Mouse (Mus musculus) kidney, postnatal 10 days (tissue): ENCODE results near the gene Ptpn13.
A peak's percentile ranks its signal among the peaks of the same experiment; 100 is the strongest.

Source experiments
- DNase-seq: peaks from one replicate; pipeline ENCODE4 v3.0.0; 2021; ENCODE audit warnings: mixed read lengths

The Ptpn13 gene

DNA sequence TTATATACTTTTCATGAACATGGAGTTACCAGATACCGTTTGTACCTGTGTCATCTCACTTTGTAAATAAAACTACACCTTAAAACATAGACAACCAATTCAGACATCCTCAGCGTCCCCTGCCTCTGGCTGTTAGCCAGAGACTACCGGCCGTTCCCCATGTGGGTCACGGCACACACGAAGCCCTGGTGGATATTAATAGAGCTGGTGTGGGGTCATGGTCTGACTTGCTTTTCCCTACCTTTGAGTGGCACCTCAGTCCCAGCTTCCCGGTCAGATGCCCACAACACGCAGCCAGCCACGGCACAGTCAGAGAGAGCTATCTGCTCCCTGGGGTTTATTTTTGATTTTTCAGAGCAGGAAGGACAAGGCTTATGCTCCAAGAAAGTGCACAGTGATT lies 173.3 kb downstream of the Ptpn13 start:
- no peak for DNase-seq

DNA sequence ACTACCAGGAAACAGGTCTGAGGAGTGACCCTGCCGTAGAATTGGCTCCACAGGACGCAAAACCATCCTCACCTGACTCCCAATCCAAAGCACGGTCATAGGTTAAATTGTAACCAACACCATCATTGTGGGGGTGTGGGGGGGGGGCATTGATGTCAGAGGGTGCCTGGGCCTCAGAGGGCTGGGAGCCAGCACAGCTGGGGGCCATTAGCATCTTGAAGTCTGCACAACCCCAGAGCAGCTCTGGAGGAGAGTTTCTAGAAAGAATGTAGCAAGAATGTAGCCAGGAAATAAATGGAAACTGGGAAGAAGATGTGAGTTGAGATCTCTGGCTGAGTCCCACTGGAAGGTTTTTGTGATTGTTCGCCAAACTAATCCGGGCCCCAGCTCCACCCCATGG lies 173.9 kb downstream of the Ptpn13 start:
- peak; percentile 48 for DNase-seq

DNA sequence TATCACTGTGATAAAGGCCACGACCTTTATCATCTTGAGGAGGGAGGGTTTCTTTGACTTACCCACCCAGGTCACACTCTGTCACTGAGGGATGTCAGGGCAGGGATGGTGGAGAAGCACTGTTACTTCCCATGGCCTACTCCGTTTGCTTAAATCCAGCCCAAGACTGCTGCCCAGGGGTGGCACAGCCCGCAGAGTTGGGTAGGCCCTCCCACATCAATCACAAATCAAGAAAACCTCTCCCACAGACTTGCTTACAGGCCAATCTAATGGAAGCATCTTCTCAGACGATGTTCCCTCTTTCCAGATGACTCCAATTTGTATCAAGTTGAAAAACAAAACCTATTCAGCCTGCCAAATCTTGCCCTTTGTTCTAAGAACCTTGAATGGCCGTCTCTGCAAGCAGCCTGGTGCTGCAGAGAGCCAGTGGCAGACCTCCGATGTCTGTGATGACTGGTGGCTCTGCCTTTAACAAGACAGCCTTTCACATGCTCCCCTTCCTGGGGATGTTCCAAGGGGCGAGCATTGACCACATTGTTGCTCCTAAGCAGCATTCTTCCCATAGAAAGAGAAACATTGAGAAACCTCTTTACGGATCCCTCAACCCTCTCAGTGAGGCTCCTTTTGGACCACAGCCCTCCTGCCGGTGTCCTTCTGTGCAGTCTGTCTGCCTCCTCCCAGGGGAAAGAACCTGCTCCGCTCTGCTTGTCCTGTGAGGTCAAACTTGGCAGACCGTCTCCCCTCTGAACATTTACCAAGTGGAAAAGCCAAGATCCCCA lies 178.3 kb downstream of the Ptpn13 start:
- DNase-seq, result no peak

DNA sequence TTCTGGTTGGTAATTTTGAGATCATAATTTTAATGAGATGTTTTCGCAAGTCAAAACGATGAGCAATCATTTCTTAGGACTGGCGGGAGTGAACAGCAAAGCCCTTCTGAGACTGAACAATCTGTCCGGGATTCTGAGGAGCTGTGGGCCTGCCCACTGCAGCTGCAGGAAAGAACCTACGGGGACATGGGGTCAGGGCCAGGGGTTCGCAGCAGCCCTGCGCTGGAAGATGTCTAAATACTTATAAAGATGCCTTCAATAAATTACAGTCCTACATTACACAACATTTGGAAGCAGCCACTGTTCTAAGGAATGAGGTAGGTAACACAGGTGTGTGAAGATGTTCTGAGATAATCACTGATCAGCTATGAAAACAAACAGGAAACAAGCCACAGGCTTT lies 180.7 kb downstream of the Ptpn13 start:
- DNase-seq, result no peak

DNA sequence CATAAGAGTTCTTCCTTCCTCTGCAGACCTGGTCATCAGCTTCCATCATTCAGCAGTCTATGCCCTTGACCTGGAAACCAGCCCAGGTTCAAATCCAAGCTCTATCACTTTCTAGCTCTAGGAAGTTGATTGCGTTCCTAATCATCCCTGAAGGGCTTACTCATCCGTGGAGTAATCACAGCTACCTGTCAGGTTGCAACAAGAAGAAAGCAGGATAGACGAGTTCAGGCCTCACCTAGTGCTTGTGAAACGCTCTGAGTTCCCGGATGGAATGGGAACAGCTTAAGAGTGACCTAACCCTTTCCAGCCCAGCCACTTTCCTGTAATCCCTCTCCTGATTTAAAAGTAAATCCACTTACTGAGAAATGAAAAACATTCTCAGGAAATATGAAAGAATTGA lies 185.2 kb downstream of the Ptpn13 start:
- no peak for DNase-seq

DNA sequence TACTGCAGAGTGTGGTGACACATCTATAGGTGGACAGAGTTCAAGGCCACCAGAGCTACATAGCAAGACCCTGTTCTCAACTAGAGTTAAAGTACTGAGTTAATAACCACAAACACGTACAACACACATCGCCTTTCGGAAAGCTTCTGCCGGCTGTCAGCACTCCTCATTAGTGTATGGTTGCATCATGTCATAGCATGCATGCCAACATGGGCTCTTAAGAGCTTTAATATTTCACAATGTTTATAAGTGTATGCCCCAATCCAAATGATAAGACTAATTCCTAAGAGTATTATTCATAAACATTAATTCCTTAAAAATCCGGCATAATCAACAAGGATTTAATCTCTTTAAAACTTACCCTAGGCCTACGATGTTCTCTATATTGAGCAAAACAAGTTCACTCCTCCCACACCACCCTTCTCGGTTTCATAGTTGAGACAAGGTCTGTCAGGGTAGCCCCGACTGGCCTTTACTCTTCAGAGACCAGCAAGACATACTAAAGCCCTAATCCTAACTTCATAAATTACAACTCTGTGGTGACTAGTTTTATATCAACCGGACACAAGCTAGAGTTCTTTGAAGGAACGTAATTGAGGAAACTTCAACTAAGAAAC lies 186.0 kb downstream of the Ptpn13 start:
- no peak for DNase-seq

DNA sequence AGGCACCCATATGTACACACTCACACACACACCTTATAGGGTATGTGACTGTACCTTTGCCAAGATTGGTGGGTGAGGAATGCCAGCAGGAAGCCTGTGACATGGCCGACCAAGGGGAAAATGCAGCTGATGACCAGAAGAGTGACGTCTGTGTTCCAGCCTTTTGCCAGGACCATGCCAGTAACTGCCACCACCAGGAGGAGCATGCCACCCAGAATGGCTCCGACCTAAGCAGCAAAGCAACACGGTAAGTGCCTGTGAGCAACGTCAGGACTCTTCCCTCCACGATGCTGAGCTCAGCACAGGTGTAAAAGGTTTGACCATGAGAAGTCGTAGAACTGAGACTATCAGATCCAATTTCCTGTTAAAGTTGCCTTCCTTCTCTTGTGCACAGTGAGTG lies 187.3 kb downstream of the Ptpn13 start:
- DNase-seq, result no peak

DNA sequence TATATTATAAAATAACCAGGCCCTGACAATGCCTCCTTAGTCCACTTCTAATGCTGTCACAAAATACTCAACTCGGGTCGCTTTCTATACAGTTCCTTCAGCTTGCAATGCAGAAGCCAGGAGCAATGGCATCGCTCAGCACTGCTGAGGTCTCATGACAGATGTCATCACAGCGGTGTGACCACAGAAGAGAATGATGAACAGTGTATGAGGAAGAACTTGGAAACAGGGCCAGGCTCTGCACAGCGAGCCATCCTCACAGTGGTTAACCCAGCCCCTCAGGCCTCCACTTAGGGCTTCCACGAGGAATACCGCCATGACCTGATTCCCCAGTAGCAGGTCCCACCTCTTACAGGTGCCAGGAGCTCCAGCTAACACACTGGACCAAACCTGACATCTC lies 189.4 kb downstream of the Ptpn13 start:
- no peak for DNase-seq

DNA sequence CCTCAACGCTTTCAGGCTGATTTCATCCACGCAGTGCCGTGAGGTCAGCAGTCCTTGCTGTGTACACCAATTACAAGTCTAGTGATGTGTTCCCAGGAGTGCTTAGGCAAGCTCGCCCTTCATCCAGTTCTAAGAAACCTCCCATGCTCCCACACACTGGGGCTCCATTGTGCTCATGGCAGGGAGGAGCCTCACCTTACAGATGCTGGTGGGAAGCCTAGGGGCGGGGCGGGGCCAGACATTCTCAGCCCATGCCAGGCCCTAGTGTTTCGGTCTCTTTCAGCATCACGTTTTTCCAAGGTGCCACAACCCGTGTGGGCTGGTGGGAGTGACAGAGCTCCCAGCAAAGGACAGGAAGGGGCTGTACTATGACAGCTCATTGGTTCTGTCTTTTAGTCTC lies 192.2 kb downstream of the Ptpn13 start:
- no peak for DNase-seq

DNA sequence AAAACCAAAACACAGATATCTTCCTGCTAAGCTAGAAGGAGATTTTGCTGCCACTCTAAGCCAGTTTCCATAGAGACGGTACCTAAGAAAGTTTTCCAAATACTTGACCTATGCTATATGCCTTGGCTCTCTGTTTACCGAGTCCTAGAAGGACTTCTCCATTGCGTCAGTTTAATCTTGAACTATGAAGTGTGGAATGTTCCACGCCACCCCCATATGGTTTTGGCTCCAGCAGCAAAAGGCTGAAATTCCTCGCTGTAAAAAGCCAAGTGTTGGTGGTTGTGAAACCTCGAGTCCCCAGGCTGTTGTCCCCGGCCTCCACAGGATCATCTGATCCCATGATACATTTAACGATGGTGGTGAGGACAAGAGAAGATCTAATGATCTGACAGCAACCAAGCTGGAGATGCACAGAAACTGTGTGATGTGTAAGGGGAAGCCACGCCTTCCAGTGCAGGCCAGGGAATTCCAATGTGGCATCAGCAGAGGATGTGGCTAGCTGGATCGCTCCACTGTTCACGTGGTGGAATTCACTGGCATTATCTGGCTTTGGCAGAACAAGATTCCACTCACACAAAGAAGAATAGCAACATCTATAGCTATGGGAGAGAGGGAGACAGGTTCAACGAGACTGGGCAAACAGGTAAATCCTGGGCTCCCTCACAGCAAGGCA lies 195.4 kb downstream of the Ptpn13 start:
- DNase-seq, result peak; percentile 50

DNA sequence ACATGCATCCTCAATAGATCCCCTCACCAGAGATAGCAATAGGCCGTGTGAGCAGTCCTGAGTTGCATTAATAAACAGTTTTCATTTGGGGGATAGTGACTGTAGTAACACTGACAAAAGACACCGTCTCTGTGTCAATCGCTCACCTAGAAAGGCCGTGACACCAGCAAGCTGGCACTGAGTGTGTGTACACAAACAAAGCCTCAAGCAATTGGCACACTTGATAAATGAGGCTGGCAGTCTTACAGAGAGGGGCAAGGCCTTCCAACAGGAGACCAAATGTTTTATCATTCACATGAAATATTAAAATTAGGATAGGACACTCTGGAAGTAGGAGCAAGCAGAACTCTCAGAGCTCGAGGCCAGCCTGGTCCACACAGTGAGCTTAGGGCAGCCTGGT lies 197.3 kb downstream of the Ptpn13 start:
- no peak for DNase-seq

DNA sequence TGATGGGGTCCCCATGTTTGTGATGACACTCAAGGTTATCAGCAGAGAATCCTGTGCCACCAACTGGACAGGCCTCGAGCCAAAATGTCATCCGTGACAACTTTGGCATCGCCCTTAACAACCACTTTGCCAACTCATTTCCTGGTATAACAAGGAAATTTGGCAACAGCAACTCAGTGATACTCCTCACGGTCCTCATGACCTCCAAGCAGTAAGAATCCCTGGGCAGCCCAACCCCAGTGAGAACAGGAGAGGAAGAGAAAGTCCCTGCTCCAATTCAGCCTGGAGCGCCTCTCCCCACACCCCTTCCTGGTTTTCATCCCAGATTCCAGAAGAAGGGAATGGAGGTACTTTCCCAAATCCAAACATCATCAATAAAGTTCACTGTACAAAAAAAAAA lies 199.8 kb downstream of the Ptpn13 start:
- no peak for DNase-seq

DNA sequence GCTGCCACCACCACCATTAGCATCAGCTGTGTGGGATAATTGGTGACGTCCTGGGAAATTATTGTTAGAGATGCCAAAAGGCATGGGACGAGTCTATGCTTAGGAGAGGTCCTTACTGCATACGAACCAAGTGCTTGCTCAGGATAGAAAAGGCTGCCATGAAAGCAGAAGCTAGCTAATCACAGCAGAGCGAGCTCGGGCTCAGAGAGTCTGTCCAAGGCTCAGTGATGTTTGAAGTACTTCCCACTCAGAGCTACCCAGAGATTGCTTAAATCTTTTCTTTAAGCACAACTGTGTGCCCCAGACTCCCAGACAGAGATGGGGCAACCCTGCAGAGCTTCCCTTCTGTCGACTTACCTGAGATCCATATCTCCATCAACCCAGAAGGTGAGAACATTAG lies 203.5 kb downstream of the Ptpn13 start:
- no peak for DNase-seq

DNA sequence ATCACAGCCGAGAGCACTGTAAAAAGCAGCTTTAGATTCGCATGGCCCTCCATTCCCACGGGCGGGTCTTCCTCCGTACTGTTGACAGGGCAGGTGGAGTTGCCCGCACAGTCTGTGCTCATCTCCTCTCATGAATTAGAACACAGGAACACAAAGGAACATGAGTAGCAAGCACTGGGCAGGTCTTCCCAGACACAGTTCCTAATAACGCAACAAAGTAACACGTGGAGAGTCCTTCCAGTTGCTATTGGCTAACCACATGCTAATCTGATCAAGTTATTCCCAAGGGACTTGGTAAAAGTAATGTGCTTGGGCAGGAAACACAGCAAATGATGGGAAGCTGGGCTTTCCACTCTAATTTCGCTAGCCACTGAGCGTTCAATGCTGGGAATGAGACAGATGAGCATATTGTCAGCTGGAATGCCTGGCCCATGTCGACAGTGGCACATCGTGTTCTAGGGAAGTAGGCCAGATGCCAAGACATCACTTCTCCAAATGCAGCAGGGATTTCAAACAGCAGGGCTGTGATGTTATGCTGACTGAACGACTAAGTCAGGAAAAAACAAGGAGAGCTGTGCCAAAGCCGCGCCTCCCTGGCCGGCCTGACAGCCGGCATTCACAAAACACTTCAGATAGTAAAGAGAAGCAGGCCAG lies 204.2 kb downstream of the Ptpn13 start, which contains the start of gene Slc10a6:
Gene Slc10a6 (minus strand): TSS at position 293 of the 654 bp plus-strand sequence.
- peak; percentile 71 for DNase-seq

DNA sequence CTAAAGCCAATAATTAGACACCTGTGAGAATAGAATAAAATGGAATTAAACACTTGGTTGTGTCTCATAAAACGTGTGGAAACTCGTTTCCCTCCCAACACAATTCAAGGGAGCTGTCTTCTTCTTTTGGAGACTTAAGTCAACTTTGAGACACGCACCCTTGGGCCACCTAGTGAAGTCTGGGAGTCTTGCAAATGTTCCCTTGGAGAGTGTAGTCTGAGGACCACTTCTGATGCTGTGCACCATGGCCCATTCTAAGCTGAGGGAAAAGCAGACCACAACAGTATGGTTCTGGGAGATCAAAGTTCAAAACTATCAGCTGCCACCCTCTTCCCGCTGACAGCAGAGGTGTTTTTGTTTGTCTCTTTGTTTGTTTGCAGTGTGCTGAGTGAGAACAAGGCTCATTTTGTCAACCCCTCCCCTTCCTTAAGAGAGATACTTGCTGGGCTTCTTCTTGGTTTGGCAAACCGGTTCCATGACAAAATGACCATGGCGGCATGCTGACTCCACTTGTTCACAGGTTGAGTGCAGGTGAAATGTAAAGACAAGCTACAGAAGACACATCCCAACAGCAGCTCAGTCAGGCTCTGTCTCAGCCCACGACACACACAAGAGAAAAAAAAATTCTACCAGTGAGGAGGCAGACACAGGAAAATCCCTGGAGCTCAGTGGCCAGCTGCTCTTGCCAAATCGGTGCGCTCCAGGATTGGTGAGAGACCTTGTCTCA lies 205.0 kb downstream of the Ptpn13 start:
- DNase-seq, result no peak

DNA sequence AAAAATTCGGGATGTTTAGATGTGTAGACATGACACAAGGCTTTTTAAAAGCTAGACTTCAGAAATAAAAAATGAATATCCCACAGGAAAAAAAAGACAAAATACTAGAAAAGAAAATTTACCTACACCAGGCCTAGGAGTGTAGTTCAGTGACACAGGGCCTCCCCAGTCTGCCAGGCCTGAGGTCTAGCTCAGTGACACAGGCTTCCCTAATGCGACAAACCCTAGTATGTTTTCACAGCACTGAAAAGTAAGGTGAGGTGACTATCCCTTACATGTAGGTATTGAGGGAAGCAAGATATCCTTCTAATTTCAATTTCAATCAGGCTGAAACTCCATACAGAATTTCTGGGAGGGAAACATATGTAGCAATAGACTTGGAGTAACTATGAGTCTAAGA lies 212.2 kb downstream of the Ptpn13 start:
- DNase-seq, result no peak

DNA sequence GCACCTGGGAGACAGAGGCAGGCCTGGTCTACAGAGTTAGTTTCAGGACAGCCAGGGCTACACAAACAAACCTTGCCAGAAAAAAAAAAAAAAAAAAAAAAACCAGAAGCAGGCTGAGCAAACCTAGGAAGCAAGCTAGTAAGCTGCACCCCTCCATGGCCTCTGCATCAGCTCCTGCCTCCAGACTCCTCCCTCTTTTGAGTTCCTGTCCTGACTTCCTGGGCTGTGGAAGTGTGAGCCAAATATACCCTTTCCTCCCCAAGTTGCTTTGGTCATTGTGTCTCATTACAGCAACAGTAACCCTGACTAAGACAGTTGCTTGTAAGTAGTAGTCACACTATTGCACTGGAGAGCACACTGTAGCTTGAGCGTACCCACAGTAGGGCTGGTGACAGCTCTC lies 219.2 kb downstream of the Ptpn13 start:
- DNase-seq, result no peak

DNA sequence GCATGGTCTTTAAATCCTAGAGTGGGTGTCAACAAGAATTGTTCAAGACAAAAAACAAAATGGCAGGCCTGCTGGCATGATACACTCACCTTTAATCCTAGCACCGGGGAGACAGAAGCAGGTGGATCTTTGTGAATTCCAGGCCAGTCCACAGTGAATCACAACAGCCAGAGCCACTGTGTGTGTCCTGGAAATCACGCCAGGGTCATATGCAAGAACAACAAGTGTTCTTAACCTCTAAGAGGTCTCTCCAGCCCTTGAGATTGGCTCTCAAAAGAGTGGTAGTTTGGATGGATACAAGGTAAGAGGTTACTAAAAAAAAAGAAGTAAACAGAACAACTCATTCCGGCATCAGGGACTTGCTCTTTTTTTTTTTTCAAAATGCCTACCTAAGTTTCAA lies 222.3 kb downstream of the Ptpn13 start:
- DNase-seq, result no peak
